Mouse (Mus musculus): ENCODE results near the gene Hdac7.
"Not testable (repeated sequence)": the region's sequence is repeated elsewhere in the genome, so short reads cannot be mapped to it uniquely, and the experiment has no call there.

Hdac7 gene

GRCm38 (mm10) chr15:97844037-97845034 is at the start of gene Hdac7:
Gene Hdac7, minus strand, starts transcription at chr15:97844502.
- DNase-seq: no peak

- DNase-seq: no peak
Measured at GRCm38 (mm10) chr15:97892506-97892905, 48.2 kb upstream of the Hdac7 start.

- DNase-seq: no peak
Measured at GRCm38 (mm10) chr15:97890450-97890849, 46.1 kb upstream of the Hdac7 start.

- peak; percentile 45 for DNase-seq
Measured at GRCm38 (mm10) chr15:97890017-97890416, 45.7 kb upstream of the Hdac7 start.

- no peak for DNase-seq
Measured at GRCm38 (mm10) chr15:97887541-97888016, 43.3 kb upstream of the Hdac7 start.

- DNase-seq: no peak
Measured at GRCm38 (mm10) chr15:97881423-97881822, 37.1 kb upstream of the Hdac7 start.

- no peak for DNase-seq
Measured at GRCm38 (mm10) chr15:97880441-97880840, 36.1 kb upstream of the Hdac7 start.

- DNase-seq: no peak
Measured at GRCm38 (mm10) chr15:97878696-97879328, 34.5 kb upstream of the Hdac7 start.

- DNase-seq: no peak
Measured at GRCm38 (mm10) chr15:97875784-97876183, 31.5 kb upstream of the Hdac7 start.

- no peak for DNase-seq
Measured at GRCm38 (mm10) chr15:97873717-97874116, 29.4 kb upstream of the Hdac7 start.

- peak; percentile 24 for DNase-seq
Measured at GRCm38 (mm10) chr15:97872161-97872560, 27.9 kb upstream of the Hdac7 start.

GRCm38 (mm10) chr15:97871055-97872030 is 27.0 kb upstream of the Hdac7 start:
- no peak for DNase-seq

- not testable (repeated sequence) for DNase-seq
Measured at GRCm38 (mm10) chr15:97870116-97870515, 25.8 kb upstream of the Hdac7 start.

GRCm38 (mm10) chr15:97868985-97869384 is 24.7 kb upstream of the Hdac7 start:
- no peak for DNase-seq

GRCm38 (mm10) chr15:97865988-97866387 is 21.7 kb upstream of the Hdac7 start:
- DNase-seq: no peak

GRCm38 (mm10) chr15:97865175-97865574 is 20.9 kb upstream of the Hdac7 start:
- no peak for DNase-seq

GRCm38 (mm10) chr15:97864361-97865045 is 20.2 kb upstream of the Hdac7 start:
- no peak for DNase-seq

- peak; percentile 87 for DNase-seq
Measured at GRCm38 (mm10) chr15:97863494-97863881, 19.2 kb upstream of the Hdac7 start.

GRCm38 (mm10) chr15:97862881-97863493 is 18.7 kb upstream of the Hdac7 start:
- DNase-seq: no peak

GRCm38 (mm10) chr15:97860353-97860752 is 16.1 kb upstream of the Hdac7 start:
- no peak for DNase-seq

- DNase-seq: no peak
Measured at GRCm38 (mm10) chr15:97858431-97858830, 14.1 kb upstream of the Hdac7 start.
